Mouse (Mus musculus) midbrain, postnatal 0 days (tissue): Measurements from ENCODE around the gene Timd2. TPM values are rescaled to one million over a fixed set of nuclear protein-coding genes. Genes with fewer than 3 reads are reported as not detected.
"Not testable (repeated sequence)": the region's sequence is repeated elsewhere in the genome, so short reads cannot be mapped to it uniquely, and the experiment has no call there.

Source experiments
- ATAC-seq: fragments of 200-750 bp; cut with Nextera tagmentation; 2 replicates; pipeline ENCODE4 v1.8.0; 2017; ENCODE audit warnings: moderate number of reproducible peaks, mild to moderate bottlenecking, moderate TSS enrichment, moderate library complexity; ENCODE audit not compliant: low FRiP score
- DNase-seq: peaks from one replicate; pipeline ENCODE4 v3.0.0-alpha.2; 2015; ENCODE audit warnings: low spot score
- H3K27ac ChIP-seq: fragments of 300-500 bp; sonication (generic); 2 replicates; pipeline ENCODE4 v1.5.1; 2014; ENCODE audit warnings: low read depth, mild to moderate bottlenecking, low read length, mixed read lengths
- H3K27me3 ChIP-seq: fragments of 300-500 bp; sonication (generic); 2 replicates; pipeline ENCODE4 v1.6.1; 2014; ENCODE audit warnings: low read length, control low read depth, mixed read lengths; ENCODE audit not compliant: insufficient read depth
- H3K36me3 ChIP-seq: fragments of 300-500 bp; sonication (generic); 2 replicates; pipeline ENCODE4 v1.6.1; 2014; ENCODE audit warnings: low read length, control low read depth, mixed read lengths; ENCODE audit not compliant: insufficient read depth
- H3K4me1 ChIP-seq: fragments of 300-500 bp; sonication (generic); 2 replicates; pipeline ENCODE4 v1.6.1; 2014; ENCODE audit warnings: mild to moderate bottlenecking, control low read depth, antibody characterized with exemption, low read length, mixed read lengths; ENCODE audit not compliant: insufficient read depth
- H3K4me2 ChIP-seq: fragments of 300-500 bp; sonication (generic); 2 replicates; pipeline ENCODE4 v1.6.1; 2014; ENCODE audit warnings: low read depth, mild to moderate bottlenecking, low read length, mixed read lengths; ENCODE audit not compliant: poor library complexity, severe bottlenecking
- H3K4me3 ChIP-seq: fragments of 300-500 bp; sonication (generic); 2 replicates; pipeline ENCODE4 v1.5.1; 2014; ENCODE audit warnings: low read depth, mild to moderate bottlenecking, low read length, moderate library complexity
- H3K9ac ChIP-seq: fragments of 300-500 bp; sonication (generic); replicated peaks from 2 replicates; pipeline ENCODE4 v1.6.1; 2014; ENCODE audit warnings: mild to moderate bottlenecking, low read length, moderate library complexity, mixed read lengths; ENCODE audit not compliant: poor library complexity, severe bottlenecking
- H3K9me3 ChIP-seq: fragments of 300-500 bp; sonication (generic); 2 replicates; pipeline ENCODE4 v1.6.1; 2016; ENCODE audit warnings: low read length, control low read depth
- CTCF ChIP-seq: IDR thresholded peaks from 2 replicates; pipeline ENCODE4 v1.5.1; 2016; ENCODE audit warnings: antibody characterized with exemption, mild to moderate bottlenecking
- WGBS: fragments of 180-500 bp; shearing (Covaris S2); extraction: QIAGEN DNeasy Blood & Tissue Kit; methylation state at CpG from one replicate; pipeline ENCODE4 v1.1.7; 2014; 5-methylcytosine and 5-hydroxymethylcytosine counted together
- polyA plus RNA-seq: library from polyadenylated mRNA; unstranded; fragments of >200 nt; fragmentation: Nextera tagmentation; extraction: Ambion mirVana; gene quantifications from 2 replicates; pipeline ENCODE4 v1.2.1, GENCODE M21; 2015
- total RNA-seq: library from RNA; depleted of rRNA; stranded (reverse); fragments of >200 nt; gene quantifications from 2 replicates; pipeline ENCODE4 v1.2.3, GENCODE M21; 2014

Gene Timd2
- total and polyA plus RNA-seq, 2 experiments from 2014 or later: not detected

DNA sequence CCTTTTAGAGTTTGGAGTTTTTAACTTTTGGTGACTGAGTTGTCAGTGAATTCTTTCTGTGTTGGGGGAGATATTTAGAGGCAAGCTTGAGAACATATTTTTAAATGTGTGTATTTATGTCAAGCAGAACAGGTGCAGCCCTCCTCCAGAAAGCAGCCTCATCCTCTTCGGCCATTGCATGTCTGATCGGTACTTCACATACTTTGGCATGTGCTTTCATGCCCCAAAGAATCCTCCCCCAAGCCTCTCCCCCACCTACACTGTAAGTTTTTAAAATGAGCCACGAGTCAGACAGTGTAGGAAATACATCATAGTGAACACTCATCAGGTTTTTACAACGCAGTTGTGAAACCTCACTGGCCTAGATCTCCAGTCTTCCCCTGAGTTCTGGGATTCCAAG is 34.0 kb upstream of the Timd2 start:
- Histone ChIP-seq H3K27me3 (no peaks in the 10 kb centered on the region), H3K4me3 (no peak overlapping the region), H3K4me1 (no peaks in the 10 kb centered on the region), H3K27ac (no peak overlapping the region), H3K9ac (no peak overlapping the region), H3K4me2 (no peak overlapping the region), H3K36me3 (no peaks in the 10 kb centered on the region), H3K9me3 (no peaks in the 10 kb centered on the region)
- WGBS: 86% methylated on average over 4 of the region's 4 CpGs
- no peak for TF ChIP-seq CTCF
- no peak for ATAC-seq
- no peak for DNase-seq

DNA sequence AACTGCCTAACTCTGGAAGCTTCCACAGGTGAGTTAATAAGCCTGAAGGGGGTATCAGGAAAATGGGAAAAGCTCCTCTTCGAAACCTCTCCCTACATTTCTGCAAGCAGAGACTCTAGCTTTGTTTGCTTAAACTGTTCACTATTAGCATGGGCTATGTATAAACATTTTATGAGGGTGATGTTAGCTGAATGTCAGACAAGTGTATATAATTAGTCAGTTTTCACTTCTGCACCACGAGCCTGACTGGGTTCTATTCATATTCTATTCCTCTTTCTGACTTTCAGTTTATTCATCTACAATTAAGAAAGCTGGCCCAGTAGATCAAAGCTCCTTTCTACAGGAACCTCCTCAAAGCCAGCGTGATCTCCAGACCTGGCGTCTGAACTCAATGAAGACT is 32.6 kb upstream of the Timd2 start:
- Histone ChIP-seq H3K4me1 (no peaks in the 10 kb centered on the region), H3K4me3 (no peak overlapping the region), H3K4me2 (no peak overlapping the region), H3K36me3 (no peaks in the 10 kb centered on the region), H3K27me3 (no peaks in the 10 kb centered on the region), H3K9me3 (no peaks in the 10 kb centered on the region), H3K27ac (no peak overlapping the region), H3K9ac (no peak overlapping the region)
- no peak for TF ChIP-seq CTCF
- DNase-seq (no peak), ATAC-seq (no peak)
- WGBS: 90% methylated on average over 4 of the region's 4 CpGs

DNA sequence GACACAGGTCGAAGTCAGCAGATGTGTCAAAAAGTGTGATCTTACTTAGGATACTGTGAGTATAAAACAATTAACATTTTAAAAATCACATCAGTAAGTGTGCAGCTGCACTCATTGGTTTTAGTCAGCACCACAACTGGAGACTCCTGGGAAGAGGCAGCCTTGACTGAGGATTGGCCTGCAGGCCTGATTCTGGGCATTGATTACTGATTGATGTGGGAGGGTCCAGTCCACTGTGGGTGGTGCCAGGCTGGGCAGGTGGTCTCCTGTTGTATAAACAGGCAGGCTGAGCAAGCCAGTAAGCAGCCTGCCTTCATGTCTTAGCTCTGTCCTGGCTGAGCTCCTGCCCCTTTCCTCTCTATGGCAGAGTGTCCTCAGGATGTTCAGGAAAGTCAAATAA is 28.2 kb upstream of the Timd2 start, which contains the start of gene Havcr1:
Gene Havcr1, plus strand, starts transcription at position 5 of the 400 bp plus-strand sequence.
- H3K36me3 ChIP-seq, DNase-seq, H3K27me3 ChIP-seq, H3K4me2 ChIP-seq, H3K4me3 ChIP-seq, H3K9me3 ChIP-seq, H3K9ac ChIP-seq, H3K27ac ChIP-seq, H3K4me1 ChIP-seq, ATAC-seq: not testable (repeated sequence)
- 77% methylated on average over 1 of the region's 1 CpGs for WGBS

DNA sequence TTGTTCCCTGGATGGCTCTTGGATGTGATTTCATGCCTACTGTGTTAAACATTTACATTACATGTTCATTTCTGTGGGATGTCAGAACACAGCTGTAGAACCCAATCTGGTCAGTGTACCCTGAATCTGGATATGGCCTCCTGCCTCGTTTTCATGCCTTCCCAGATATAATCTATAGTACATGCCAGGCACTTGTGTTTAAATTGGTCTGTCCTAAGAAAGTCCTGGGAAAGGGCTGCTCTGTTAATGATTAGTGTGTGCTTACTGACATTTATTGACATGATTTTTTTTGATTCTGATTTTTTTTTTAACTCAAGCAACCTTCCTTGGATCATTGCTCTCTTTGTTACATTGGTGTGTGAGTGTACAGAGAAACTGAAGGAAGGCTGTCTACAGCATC is 27.8 kb upstream of the Timd2 start:
- H3K9ac ChIP-seq: no peak overlapping the region
- H3K27me3 ChIP-seq: no peaks in the 10 kb centered on the region
- ATAC-seq (no peak), DNase-seq (no peak)
- H3K27ac ChIP-seq: no peak overlapping the region
- no peak overlapping the region for H3K4me3 ChIP-seq
- no peaks in the 10 kb centered on the region for H3K9me3 ChIP-seq
- no peaks in the 10 kb centered on the region for H3K4me1 ChIP-seq
- no peak overlapping the region for H3K4me2 ChIP-seq
- no peak for TF ChIP-seq CTCF
- 47% methylated on average over 1 of the region's 1 CpGs for WGBS
- H3K36me3 ChIP-seq: no peaks in the 10 kb centered on the region

DNA sequence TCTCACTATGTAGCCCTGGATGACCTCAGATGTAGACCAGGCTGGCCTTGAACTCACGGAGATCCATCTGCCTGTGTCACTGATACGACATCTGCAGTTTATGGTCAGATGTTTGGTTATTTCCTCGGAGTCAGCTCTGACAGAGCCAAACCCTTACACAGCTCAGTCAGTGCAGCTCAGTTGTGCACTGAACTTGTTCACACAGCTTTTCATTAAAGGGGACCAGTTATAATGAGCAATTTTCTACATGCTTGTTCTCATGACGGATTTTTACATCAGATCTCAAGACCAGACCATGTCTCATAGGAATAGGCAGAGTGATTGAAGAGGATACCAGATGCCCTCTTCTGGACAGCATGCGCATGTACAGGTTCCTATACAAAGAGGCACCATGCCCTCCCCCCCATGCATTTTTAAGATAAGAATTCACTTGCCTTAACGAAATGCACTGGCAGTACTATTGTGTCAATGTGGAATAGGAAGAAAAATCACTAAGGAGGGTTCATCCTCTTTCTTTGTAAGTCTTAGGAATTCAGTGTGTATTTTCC is 26.5 kb upstream of the Timd2 start:
- DNase-seq: peak; percentile 41
- Histone ChIP-seq H3K9me3 (no peaks in the 10 kb centered on the region), H3K36me3 (no peaks in the 10 kb centered on the region), H3K27ac (no peak overlapping the region), H3K4me2 (no peak overlapping the region), H3K4me1 (no peaks in the 10 kb centered on the region), H3K9ac (no peak overlapping the region), H3K27me3 (no peaks in the 10 kb centered on the region), H3K4me3 (no peak overlapping the region)
- peak; percentile 78 for ATAC-seq
- 66% methylated on average over 6 of the region's 6 CpGs for WGBS
- peak; percentile 73 for TF ChIP-seq CTCF

DNA sequence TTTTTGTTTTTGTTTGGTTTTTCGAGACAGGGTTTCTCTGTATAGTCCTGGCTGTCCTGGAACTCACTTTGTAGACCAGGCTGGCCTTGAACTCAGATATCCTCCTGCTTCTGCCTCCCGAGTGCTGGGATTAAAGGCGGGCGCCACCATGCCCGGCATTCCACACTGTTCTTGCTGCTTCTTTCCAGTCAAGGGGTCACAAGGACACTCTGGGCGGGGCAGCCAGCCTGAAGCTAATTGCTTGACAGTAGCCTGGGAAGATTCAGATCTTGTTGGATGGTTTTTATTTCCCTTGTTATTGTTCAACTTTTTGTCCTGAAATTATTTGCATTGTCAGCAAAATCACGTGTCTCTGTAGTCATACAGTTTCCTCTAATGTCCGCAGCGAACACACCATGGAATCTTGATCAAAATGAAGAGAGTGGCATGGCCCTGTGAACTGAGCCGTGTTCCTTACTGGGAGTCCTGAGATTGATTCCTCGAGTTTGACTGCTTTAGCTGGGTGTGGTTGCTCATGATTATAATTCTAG is 24.7 kb upstream of the Timd2 start:
- Histone ChIP-seq H3K4me3 (no peak overlapping the region), H3K4me2 (no peak overlapping the region), H3K27me3 (no peaks in the 10 kb centered on the region), H3K9me3 (no peaks in the 10 kb centered on the region), H3K27ac (no peak overlapping the region), H3K9ac (no peak overlapping the region), H3K4me1 (no peaks in the 10 kb centered on the region), H3K36me3 (no peaks in the 10 kb centered on the region)
- ATAC-seq (no peak), DNase-seq (no peak)
- 85% methylated on average over 11 of the region's 11 CpGs for WGBS
- TF ChIP-seq CTCF: no peak
